Mouse (Mus musculus) gastrocnemius, adult 18-20 months (tissue): Measurements from ENCODE around the gene Ube2b. TPM values are rescaled to one million over a fixed set of nuclear protein-coding genes. Genes with fewer than 3 reads are reported as not detected.

ENCODE experiments used
- DNase-seq: peaks from one replicate; pipeline ENCODE4 v3.0.0; 2021; ENCODE audit warnings: low spot score
- total RNA-seq, 2 experiments: library from RNA; stranded (reverse); gene quantifications; 2 replicates each; pipeline ENCODE4 v1.2.3; 2021

Ube2b gene
- total RNA-seq, 2 experiments from 2014 or later: 574 to 604 TPM

DNA sequence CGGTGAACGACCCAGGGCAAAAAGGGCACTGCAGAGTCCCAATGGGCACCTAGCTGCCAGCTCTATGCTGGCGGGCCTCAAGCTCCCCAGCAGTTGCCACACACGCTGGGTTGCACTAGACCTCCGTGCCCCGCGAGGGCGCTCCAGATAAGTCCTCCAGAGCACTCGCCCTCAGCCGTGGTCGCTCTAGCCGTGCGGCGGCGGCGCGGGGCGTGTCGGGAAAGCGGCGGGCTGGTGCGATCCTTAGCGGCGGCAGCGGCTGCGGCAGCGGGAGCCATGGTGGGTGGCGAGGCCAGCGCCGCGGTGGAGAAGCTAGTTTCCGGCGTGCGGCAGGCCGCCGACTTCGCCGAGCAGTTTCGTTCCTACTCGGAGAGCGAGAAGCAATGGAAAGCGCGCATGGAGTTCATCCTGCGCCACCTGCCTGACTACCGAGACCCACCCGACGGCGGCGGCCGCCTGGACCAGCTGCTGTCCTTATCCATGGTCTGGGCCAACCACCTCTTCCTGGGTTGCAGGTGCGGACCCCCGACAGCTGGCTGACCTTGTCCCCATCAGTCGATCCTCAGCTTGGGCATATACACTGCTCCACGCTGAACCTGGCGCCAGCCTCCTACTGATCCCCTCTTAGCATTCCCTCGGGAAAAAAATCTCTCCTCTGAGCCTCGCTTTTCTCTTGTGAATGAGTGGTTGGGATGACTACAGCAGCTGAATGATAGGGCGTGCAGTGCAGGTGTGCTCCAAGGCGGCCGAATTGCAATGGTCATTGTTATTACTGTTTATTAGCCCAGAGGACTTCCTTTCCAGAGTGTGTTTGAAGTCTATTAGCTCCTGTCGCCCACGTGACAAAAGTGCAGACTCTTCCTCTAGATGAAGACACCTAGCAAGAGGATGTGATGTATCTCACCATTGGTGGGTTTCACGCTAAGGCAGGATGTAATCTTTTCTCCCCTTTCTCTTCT lies 32.8 kb downstream of the Ube2b start, which contains the start of gene Cdkn2aipnl:
Gene Cdkn2aipnl (plus strand): TSS at position 219 of the 959 bp plus-strand sequence.
- DNase-seq: peak; percentile 98

- peak; percentile 13 for DNase-seq
Measured at GRCm38 (mm10) chr11:51966651-51967050, 33.9 kb downstream of the Ube2b start.

DNA sequence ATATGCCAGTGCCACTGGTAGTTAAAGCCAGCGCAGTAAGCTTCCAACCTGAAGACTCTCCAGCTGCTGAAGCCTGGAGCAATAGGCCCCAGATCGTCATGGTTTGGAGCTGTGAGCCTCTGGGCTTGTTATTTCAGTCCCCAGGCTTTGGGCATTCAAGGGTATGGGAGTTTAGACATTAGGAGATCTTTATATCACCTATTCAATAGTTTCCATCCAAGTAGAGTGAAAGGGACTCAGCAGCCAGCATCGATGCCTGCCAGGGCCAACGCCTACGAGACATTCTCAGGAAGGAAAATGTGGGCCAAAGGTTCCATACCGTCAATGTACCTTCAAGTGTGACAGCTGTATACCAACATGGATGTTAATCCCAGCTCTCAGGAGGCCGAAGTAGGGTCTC lies 38.3 kb downstream of the Ube2b start:
- no peak for DNase-seq

- DNase-seq: no peak
Measured at GRCm38 (mm10) chr11:51961761-51962160, 38.8 kb downstream of the Ube2b start.

- DNase-seq: peak; percentile 55
Measured at GRCm38 (mm10) chr11:51960967-51961471, 39.5 kb downstream of the Ube2b start.

DNA sequence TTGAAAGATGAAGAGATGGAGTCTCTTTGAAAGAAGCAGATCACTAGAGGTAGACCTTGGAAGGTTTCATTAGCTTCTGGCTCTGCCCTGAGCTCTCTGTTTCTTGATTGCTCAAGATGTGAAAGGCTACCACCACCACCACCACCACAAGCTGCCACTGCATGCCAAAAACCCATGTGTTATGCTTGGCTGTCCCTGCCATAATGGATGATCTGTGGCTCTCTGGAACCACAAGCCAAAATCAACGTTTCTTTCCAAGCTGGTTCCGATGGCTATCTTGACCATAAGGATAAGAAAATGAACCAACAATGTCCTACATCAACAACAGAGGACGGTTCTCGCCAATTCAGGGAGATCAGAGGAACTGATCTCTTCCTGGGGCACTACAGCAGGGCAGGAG lies 40.5 kb downstream of the Ube2b start:
- DNase-seq: no peak

- no peak for DNase-seq
Measured at GRCm38 (mm10) chr11:51959511-51959910, 41.1 kb downstream of the Ube2b start.

GRCm38 (mm10) chr11:51957760-51958159 lies 42.8 kb downstream of the Ube2b start:
- no peak for DNase-seq

DNA sequence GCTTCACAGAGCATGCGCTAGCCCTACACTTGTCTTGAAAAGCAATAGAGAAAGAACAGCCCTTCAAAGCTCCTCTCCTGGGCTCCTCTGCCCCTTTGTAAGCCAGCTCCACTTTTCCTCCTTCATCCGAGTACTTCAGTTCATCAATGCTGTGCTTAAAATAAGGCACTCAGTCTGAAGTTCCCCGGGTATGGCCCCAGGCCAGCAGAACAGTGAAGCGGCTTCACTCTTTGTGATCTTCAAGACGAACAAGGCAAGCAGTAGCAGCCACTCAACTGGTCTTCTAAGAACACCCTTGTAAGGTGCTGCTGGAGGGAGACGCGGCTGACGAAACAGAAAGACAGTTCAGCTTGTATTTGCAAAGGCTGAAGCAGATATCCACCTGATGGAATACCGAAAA lies 44.5 kb downstream of the Ube2b start:
- DNase-seq: no peak

- DNase-seq: no peak
Measured at GRCm38 (mm10) chr11:51951861-51952420, 48.6 kb downstream of the Ube2b start.

DNA sequence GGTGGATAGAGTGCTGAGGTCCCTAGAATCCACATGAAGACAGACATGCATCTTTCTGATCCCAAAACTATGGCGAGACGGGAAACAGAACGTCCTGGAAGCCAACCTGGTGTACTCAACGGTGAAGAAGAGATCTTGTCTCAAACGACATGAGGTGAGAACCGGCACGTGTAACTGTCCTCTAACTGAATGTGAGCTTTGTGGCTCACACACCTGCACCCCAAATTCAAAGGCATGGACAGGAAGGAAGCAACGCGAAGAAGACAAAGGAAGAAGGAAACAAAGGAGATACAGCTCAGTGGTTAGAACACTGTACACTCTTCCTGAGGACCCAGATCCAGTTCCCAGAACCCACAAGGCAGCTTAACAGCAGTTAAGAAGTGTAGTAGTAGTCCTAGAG lies 50.6 kb downstream of the Ube2b start:
- DNase-seq: no peak

GRCm38 (mm10) chr11:51949155-51949840 lies 51.3 kb downstream of the Ube2b start:
- DNase-seq: no peak

DNA sequence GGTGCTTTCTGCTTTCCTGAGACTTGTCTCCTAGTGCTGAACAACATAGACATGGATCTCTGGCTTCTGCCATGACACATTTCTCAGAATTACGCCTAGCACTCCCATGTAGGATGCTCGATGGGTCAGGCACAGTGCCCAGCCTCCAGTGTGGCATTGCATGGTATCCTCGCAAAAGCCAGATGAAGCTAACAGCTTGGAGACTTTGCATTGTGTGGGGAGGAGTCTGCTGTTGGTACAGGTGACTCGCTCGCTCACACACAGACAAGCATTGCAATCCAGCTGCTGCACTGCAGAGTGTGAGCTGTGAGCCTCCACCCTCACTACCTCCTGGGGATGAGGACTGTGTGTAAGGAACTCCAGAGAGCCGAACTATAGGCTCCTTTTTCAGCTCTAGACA lies 54.4 kb downstream of the Ube2b start:
- DNase-seq: no peak

- DNase-seq: peak; percentile 76
Measured at GRCm38 (mm10) chr11:51945548-51945947, 55.0 kb downstream of the Ube2b start.

DNA sequence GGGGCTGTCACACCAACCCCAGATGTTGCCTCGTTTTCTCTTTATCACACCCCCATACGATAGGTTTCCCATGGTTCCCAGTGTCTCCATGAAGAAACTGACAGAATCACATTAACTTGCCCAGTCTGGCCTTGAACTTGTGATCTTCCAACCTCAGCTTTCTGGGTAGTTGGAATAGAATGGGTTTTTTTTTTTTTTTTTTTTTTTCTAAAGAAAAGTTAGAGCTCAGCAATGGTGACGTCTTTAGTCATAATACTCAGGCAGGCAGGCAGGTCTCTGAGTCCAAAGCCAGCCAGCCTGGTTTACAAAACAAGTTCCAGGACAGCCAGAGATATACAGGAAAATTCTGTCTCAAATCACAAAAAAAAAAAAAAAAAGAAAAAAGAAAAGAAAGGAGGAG lies 56.3 kb downstream of the Ube2b start:
- DNase-seq: no peak

DNA sequence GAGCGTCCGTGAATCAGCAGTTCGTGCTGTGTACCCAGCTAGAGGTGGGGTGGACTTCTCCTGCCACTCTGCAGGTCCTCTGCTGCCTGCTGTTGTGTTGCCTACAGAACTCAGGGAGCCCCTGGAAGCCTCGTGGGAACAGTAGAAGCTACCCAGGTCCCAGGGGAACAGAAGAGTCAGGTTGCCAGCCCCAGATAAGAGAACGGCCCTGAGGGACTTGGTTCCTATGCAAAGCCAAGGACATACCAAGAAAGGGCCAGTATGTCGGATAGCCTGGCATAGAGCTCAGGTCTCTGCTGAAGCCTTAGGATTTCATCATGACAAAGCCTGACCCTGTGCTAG lies 57.1 kb downstream of the Ube2b start:
- no peak for DNase-seq

DNA sequence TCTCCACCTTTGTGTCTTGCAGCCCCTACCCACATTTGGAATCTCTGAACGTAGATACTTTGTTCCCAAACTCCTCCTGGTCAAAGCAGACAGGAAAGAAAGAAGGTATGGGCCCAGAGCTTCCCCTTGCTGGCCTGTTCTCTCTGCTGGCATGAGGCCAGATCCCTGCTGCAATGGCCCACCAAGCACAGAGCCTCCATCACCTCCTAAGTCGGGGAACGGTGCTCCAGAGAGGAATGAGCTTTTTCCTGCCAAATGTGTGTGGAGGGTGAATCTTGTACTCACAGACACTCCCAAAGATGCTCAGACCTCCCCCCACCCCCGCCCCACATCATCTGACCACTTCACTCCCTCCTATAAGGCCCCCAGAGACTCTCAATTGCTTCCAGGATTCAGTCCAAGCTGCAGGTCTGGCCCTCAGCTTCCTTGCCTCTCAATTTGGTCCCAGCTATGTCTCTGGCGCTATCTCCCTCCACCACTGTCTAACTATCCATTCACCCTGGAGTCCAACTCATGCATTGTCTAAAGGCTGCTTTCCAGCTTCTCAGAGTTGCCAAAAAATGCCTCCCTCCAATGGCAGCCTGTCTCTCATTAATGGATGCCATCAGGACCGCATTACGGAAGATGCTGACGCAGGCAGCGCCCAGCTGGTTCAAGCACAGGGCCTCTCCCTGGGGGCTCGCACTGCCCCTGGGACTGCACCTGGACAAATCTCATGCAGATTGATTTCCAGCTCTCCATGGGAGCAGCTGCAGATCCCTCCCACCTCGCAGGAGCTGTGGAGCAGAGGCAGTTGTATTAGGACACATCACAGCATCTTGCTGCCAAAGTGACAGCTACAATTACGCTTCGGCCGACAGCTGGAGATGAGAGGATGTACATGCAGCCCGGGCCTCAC lies 57.7 kb downstream of the Ube2b start:
- peak; percentile 71 for DNase-seq

DNA sequence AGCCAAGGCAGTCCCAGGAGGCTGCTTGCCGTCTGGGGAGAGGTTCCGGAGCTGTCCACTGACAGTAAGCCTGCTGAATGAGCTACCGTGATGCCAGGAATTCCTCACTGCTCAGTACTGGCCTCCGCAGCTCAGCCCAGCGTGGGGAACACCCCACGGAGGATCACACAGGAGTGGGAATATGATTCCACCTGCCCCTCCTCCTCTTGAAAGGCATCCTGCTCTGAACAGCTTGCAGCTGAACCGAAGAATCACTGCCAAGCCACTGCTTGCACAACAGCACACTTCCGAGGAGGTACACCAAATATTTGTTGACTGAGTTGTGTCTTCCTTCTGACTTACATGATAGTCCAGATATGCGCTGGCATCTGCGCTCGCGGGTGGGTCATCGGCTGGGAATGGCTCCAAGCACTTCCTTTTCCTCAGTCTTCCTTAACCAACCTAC lies 60.0 kb downstream of the Ube2b start:
- peak; percentile 82 for DNase-seq

GRCm38 (mm10) chr11:51939590-51939955 lies 61.0 kb downstream of the Ube2b start:
- no peak for DNase-seq

GRCm38 (mm10) chr11:51938817-51939589 lies 61.6 kb downstream of the Ube2b start:
- DNase-seq: no peak
